Mouse (Mus musculus) regulatory T cell (primary cell): ENCODE results near the gene Als2cr12.
"Not testable (repeated sequence)": the region's sequence is repeated elsewhere in the genome, so short reads cannot be mapped to it uniquely, and the experiment has no call there.

Experiments
- in situ Hi-C: fragments of 300-600 bp; cut with MboI, MseI; formaldehyde crosslinking; loops from one replicate; pipeline ENCODE4 v1.15.1; 2025; ENCODE audit warnings: high pct_unique_total_duplicates

Gene Als2cr12

GRCm38 (mm10) chr1:58614424-58614823 is 81.4 kb downstream of the Als2cr12 start:
- in situ Hi-C loops: no loop called here

GRCm38 (mm10) chr1:58613786-58614185 is 82.0 kb downstream of the Als2cr12 start:
- in situ Hi-C loops: no loop called here

- in situ Hi-C loops: no loop called here
Measured at GRCm38 (mm10) chr1:58610611-58611010, 85.2 kb downstream of the Als2cr12 start.

- in situ Hi-C loops: no loop called here
Measured at GRCm38 (mm10) chr1:58610166-58610565, 85.6 kb downstream of the Als2cr12 start.

GRCm38 (mm10) chr1:58609591-58609990 is 86.2 kb downstream of the Als2cr12 start:
- in situ Hi-C loops: not testable (repeated sequence)

GRCm38 (mm10) chr1:58603738-58604137 is 92.1 kb downstream of the Als2cr12 start:
- in situ Hi-C loops: no loop called here

- in situ Hi-C loops: no loop called here
Measured at GRCm38 (mm10) chr1:58602681-58603080, 93.1 kb downstream of the Als2cr12 start.
